Mouse (Mus musculus): ENCODE measurements at regions not wholly inside any gene's neighbourhood (a gene's known extent, or its start where the extent isn't known, plus 50 kb on each side); places are given as distances from the start of the nearest gene placed in this dataset.

DNA sequence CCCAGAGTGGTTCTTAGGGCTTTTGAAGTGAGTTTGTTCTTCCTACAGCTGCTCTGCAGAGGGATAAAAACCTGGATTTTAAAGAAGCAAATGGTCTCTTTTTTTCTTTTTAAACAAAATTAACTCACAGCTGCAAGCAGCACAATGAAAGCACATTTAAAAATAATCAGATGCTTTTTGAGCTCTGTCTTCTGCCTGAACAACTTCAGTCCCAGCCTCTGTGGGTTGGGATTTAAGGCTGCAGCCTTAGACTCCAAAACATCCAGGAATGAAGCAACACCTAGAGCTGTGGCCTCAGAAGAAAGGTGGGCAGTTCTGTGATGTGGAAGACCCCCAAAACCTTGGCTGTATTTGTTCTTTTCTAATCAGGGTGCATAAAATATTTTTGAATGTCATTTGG is 446.7 kb upstream of the Pkn2 start:
- DNase-seq, result no peak
- Histone ChIP-seq H3K4me3 (replicated peaks) (no peak overlapping the region), H3K4me2 (no peak overlapping the region), H3K36me3 (no peaks in the 10 kb centered on the region), H3K9ac (no peak overlapping the region), H3K9me3 (replicated peaks) (no peaks in the 10 kb centered on the region), H3K4me1 (replicated peaks) (no peaks in the 10 kb centered on the region), H3K27ac (no peak overlapping the region), H3K27me3 (no peaks in the 10 kb centered on the region)
- ATAC-seq (ENCODE audit: low read depth), result no peak

GRCm38 (mm10) chr3:143327652-143328051 is 445.8 kb upstream of the Pkn2 start:
- DNase-seq, result no peak
- H3K4me2 ChIP-seq, result no peak overlapping the region
- H3K9me3 ChIP-seq (replicated peaks), result no peaks in the 10 kb centered on the region
- H3K36me3 ChIP-seq, result no peaks in the 10 kb centered on the region
- no peak overlapping the region for H3K27ac ChIP-seq
- H3K4me1 ChIP-seq (replicated peaks), result no peaks in the 10 kb centered on the region
- H3K4me3 ChIP-seq (replicated peaks), result no peak overlapping the region
- H3K27me3 ChIP-seq, result no peaks in the 10 kb centered on the region
- 39% methylated on average over 4 of the region's 4 CpGs for WGBS (ENCODE audit: insufficient replicate concordance)
- H3K9ac ChIP-seq, result no peak overlapping the region
- ATAC-seq (ENCODE audit: low read depth), result no peak

GRCm38 (mm10) chr3:143316457-143316856 is 434.7 kb upstream of the Pkn2 start:
- Histone ChIP-seq H3K4me2 (no peak overlapping the region), H3K4me3 (replicated peaks) (no peak overlapping the region), H3K4me1 (replicated peaks) (no peaks in the 10 kb centered on the region), H3K9me3 (replicated peaks) (no peaks in the 10 kb centered on the region), H3K27ac (no peak overlapping the region), H3K27me3 (no peaks in the 10 kb centered on the region), H3K36me3 (no peaks in the 10 kb centered on the region), H3K9ac (no peak overlapping the region)
- ATAC-seq (ENCODE audit: low read depth) (no peak), DNase-seq (no peak)
- WGBS (ENCODE audit: insufficient replicate concordance), result 54% methylated on average over 7 of the region's 7 CpGs

DNA sequence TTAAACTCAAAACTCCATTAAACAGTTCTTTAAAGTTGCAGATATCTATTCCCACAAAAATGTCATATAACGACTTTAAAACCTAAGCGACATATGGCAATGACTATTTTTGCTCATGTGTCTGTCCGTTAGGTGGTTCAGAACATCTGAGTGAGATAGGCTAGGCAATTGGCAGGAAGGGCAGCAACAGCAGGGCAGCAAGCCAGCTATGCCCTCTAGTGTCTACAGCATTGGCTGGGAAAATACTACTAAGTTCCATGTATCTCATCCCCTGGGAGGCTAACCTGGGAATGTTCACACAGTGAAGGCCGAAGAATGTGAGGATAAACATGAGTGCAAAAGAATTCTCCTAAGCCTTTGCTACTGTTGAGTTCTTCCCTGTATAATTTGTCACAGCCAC is 410.0 kb upstream of the Pkn2 start:
- Histone ChIP-seq H3K9ac (no peak overlapping the region), H3K27me3 (no peaks in the 10 kb centered on the region), H3K36me3 (no peaks in the 10 kb centered on the region), H3K4me2 (no peak overlapping the region), H3K4me1 (replicated peaks) (no peaks in the 10 kb centered on the region), H3K27ac (no peak overlapping the region), H3K4me3 (replicated peaks) (no peak overlapping the region), H3K9me3 (replicated peaks) (no peaks in the 10 kb centered on the region)
- DNase-seq (no peak), ATAC-seq (ENCODE audit: low read depth) (no peak)
- 65% methylated on average over 4 of the region's 4 CpGs for WGBS (ENCODE audit: insufficient replicate concordance)

DNA sequence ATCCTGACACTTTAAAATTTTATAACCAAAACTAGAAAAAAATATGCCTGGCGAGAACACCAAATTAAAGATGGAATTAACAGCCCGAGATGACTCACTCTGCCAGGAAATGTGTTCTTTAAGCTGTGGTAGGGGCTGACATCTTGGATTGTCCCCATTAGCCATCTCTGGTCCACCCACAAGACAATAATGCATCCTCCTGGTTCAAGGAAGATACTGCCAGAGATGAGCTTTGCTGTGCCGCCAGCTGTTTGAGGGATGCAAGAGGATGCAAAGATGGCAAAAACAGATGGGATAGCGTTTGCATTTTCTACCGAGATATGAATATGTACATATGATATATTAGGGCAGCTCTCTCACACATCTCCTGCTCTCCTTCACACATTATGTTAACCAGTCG is 382.3 kb upstream of the Pkn2 start:
- Histone ChIP-seq H3K36me3 (no peaks in the 10 kb centered on the region), H3K4me2 (no peak overlapping the region), H3K9ac (no peak overlapping the region), H3K4me3 (replicated peaks) (no peak overlapping the region), H3K27ac (no peak overlapping the region), H3K9me3 (replicated peaks) (no peaks in the 10 kb centered on the region), H3K4me1 (replicated peaks) (no peaks in the 10 kb centered on the region), H3K27me3 (no peaks in the 10 kb centered on the region)
- ATAC-seq (ENCODE audit: low read depth) (no peak), DNase-seq (no peak)
- WGBS (ENCODE audit: insufficient replicate concordance), result 65% methylated on average over 6 of the region's 6 CpGs

- Histone ChIP-seq H3K4me3 (replicated peaks) (no peak overlapping the region), H3K27me3 (no peaks in the 10 kb centered on the region), H3K36me3 (no peaks in the 10 kb centered on the region), H3K27ac (no peak overlapping the region), H3K9ac (no peak overlapping the region), H3K4me1 (replicated peaks) (no peaks in the 10 kb centered on the region), H3K4me2 (no peak overlapping the region), H3K9me3 (replicated peaks) (no peaks in the 10 kb centered on the region)
- 53% methylated on average over 1 of the region's 1 CpGs for WGBS (ENCODE audit: insufficient replicate concordance)
- ATAC-seq (ENCODE audit: low read depth) (no peak), DNase-seq (no peak)
These were observed 370.8 kb upstream of the Pkn2 start for GRCm38 (mm10) chr3:143252643-143253042.

DNA sequence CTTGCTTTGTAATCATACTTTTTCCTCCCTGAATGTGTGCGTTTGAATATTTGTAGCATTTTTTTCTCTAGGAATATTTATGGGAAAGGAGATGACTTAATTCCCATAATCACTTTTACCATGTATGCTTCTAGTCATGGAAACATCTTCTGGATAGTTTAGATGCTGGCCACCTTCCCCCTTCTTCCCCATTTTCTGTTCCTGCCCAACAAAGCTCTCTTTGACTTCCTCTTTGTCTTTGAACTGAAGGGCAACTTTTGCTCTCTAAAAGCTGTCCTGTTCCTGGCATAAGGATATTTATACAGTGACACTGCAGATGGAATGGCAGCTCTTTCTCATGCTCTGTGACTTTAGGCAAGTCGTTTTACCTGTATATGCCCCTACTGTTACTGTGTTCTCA is 370.2 kb upstream of the Pkn2 start:
- ATAC-seq (ENCODE audit: low read depth) (no peak), DNase-seq (no peak)
- Histone ChIP-seq H3K36me3 (no peaks in the 10 kb centered on the region), H3K27me3 (no peaks in the 10 kb centered on the region), H3K27ac (no peak overlapping the region), H3K9ac (no peak overlapping the region), H3K4me3 (replicated peaks) (no peak overlapping the region), H3K4me1 (replicated peaks) (no peaks in the 10 kb centered on the region), H3K9me3 (replicated peaks) (no peaks in the 10 kb centered on the region), H3K4me2 (no peak overlapping the region)
- WGBS (ENCODE audit: insufficient replicate concordance), result 46% methylated on average over 2 of the region's 2 CpGs

GRCm38 (mm10) chr3:143242691-143243090 is 360.9 kb upstream of the Pkn2 start:
- ATAC-seq (ENCODE audit: low read depth) (no peak), DNase-seq (no peak)
- no peaks in the 10 kb centered on the region for H3K36me3 ChIP-seq
- no peaks in the 10 kb centered on the region for H3K9me3 ChIP-seq (replicated peaks)
- H3K4me1 ChIP-seq (replicated peaks), result no peaks in the 10 kb centered on the region
- H3K27ac ChIP-seq, result no peak overlapping the region
- H3K27me3 ChIP-seq, result no peaks in the 10 kb centered on the region
- 59% methylated on average over 4 of the region's 4 CpGs for WGBS (ENCODE audit: insufficient replicate concordance)
- H3K4me3 ChIP-seq (replicated peaks), result no peak overlapping the region
- H3K4me2 ChIP-seq, result no peak overlapping the region
- no peak overlapping the region for H3K9ac ChIP-seq

DNA sequence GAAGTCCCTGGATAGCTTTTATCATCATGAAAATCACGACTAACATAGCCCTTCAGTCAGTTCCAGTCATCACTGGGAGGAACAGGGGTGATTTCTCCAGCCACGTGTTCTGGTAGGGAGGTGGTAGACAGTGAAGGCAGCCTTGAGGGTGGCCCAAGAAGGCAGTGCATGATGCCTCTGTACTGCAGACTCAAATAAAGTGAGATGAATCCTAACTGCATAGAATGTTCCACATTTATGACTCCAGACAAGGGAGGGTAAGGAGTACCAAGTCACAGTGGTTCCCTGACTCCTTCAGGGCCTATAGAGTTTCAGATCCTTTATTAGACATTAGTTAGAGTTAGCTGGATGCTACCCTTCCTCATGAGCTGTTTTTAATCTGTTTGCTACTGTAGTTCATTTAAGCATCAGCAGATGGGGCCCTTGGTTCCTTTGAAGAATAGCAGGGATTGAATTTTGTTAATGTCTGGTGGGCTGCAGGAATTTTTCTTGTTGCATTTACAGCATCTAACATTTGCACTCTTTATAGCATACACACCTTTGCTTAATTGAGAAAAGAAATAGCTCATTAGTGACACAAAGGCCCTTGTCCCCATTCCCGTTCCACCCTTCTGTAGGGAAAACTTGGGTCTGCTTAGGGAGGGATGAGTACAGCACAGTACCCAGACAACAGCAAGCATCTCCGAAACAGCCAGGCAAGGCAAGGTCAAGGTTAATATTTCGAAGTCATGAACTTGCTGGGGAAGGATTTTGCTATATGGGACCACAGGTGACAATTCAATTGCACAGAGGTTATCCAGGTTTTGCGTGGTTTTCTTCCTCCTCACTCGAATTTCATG is 359.0 kb upstream of the Pkn2 start:
- H3K27me3 ChIP-seq, result no peaks in the 10 kb centered on the region
- no peaks in the 10 kb centered on the region for H3K9me3 ChIP-seq (replicated peaks)
- H3K9ac ChIP-seq, result no peak overlapping the region
- ATAC-seq (ENCODE audit: low read depth), result no peak
- H3K36me3 ChIP-seq, result no peaks in the 10 kb centered on the region
- no peak overlapping the region for H3K4me2 ChIP-seq
- 48% methylated on average over 7 of the region's 7 CpGs for WGBS (ENCODE audit: insufficient replicate concordance)
- H3K27ac ChIP-seq, result no peak overlapping the region
- no peak overlapping the region for H3K4me3 ChIP-seq (replicated peaks)
- no peak for DNase-seq
- no peaks in the 10 kb centered on the region for H3K4me1 ChIP-seq (replicated peaks)

- Histone ChIP-seq H3K9me3 (replicated peaks) (no peaks in the 10 kb centered on the region), H3K36me3 (no peaks in the 10 kb centered on the region), H3K4me1 (replicated peaks) (no peaks in the 10 kb centered on the region), H3K4me3 (replicated peaks) (no peak overlapping the region), H3K27ac (no peak overlapping the region), H3K27me3 (no peaks in the 10 kb centered on the region), H3K9ac (no peak overlapping the region), H3K4me2 (no peak overlapping the region)
- no peak for ATAC-seq (ENCODE audit: low read depth)
- no peak for DNase-seq
- WGBS (ENCODE audit: insufficient replicate concordance), result 56% methylated on average over 6 of the region's 6 CpGs
These were observed 356.7 kb upstream of the Pkn2 start for GRCm38 (mm10) chr3:143238546-143238945.

- no peaks in the 10 kb centered on the region for H3K27me3 ChIP-seq
- H3K9me3 ChIP-seq (replicated peaks), result no peaks in the 10 kb centered on the region
- ATAC-seq (ENCODE audit: low read depth), result no peak
- H3K4me2 ChIP-seq, result no peak overlapping the region
- no peaks in the 10 kb centered on the region for H3K4me1 ChIP-seq (replicated peaks)
- H3K9ac ChIP-seq, result no peak overlapping the region
- H3K4me3 ChIP-seq (replicated peaks), result no peak overlapping the region
- 66% methylated on average over 6 of the region's 6 CpGs for WGBS (ENCODE audit: insufficient replicate concordance)
- DNase-seq, result no peak
- no peaks in the 10 kb centered on the region for H3K36me3 ChIP-seq
- H3K27ac ChIP-seq, result no peak overlapping the region
These were observed 342.4 kb upstream of the Pkn2 start for GRCm38 (mm10) chr3:143223999-143224729.
